Mouse (Mus musculus) heart, embryonic 10.5 days (tissue): ENCODE data around the gene Zan. TPM values are rescaled to one million over a fixed set of nuclear protein-coding genes. Genes with fewer than 3 reads are reported as not detected.

Experiments
- DNase-seq: peaks from one replicate; pipeline ENCODE4 v3.0.0-alpha.2; 2017; ENCODE audit warnings: low spot score
- H3K27ac ChIP-seq: fragments of 300-500 bp; sonication (generic); 2 replicates; pipeline ENCODE4 v1.5.1; 2016; ENCODE audit warnings: mild to moderate bottlenecking
- H3K27me3 ChIP-seq: fragments of 300-500 bp; sonication (generic); 2 replicates; pipeline ENCODE4 v1.6.1; 2016; ENCODE audit warnings: mild to moderate bottlenecking; ENCODE audit not compliant: poor library complexity, insufficient read depth, severe bottlenecking
- H3K36me3 ChIP-seq: fragments of 300-500 bp; sonication (generic); 2 replicates; pipeline ENCODE4 v1.6.1; 2016; ENCODE audit warnings: mild to moderate bottlenecking, moderate library complexity
- H3K4me1 ChIP-seq: fragments of 300-500 bp; sonication (generic); 2 replicates; pipeline ENCODE4 v1.6.1; 2016; ENCODE audit warnings: mild to moderate bottlenecking
- H3K4me3 ChIP-seq: fragments of 300-500 bp; sonication (generic); 2 replicates; pipeline ENCODE4 v1.5.1; 2016; ENCODE audit warnings: mild to moderate bottlenecking, moderate library complexity
- H3K9me3 ChIP-seq: fragments of 300-500 bp; sonication (generic); 2 replicates; pipeline ENCODE4 v1.6.1; 2016; ENCODE audit warnings: mild to moderate bottlenecking, moderate library complexity
- WGBS: fragments of 180-500 bp; shearing (Covaris S2); methylation state at CpG from one replicate; pipeline ENCODE4 v1.1.7; 2016; 5-methylcytosine and 5-hydroxymethylcytosine counted together
- polyA plus RNA-seq: library from polyadenylated mRNA; unstranded; fragments of >200 nt; fragmentation: Nextera tagmentation; extraction: Ambion mirVana; gene quantifications from 2 replicates; pipeline ENCODE4 v1.2.1, GENCODE M21; 2016

The Zan gene
- polyA plus RNA-seq, 1 experiment from 2014 or later, result 0.25 TPM

DNA sequence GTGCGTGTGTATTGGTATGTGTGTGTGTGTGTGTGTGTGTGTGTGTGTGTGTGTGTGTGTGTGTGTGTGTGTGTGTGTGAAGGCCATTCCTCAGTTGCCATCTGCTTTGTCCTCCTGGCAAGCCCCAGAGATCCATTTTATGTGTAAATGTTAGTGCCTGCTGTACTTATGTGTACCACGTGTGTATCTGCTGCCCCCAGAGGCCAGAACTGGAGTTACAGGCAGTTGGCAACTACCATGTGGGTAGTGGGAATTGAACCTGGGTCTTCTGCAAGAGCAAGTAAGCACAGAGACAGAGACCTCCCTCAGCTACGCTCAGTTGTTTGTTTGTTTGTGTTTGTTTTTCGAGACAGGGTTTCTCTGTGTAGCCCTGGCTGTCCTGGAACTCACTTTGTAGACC lies 95.7 kb downstream of the Zan start:
- H3K27ac ChIP-seq, result no peak overlapping the region
- H3K27me3 ChIP-seq, result no peaks in the 10 kb centered on the region
- WGBS, result 45% methylated on average over 4 of the region's 4 CpGs
- no peaks in the 10 kb centered on the region for H3K9me3 ChIP-seq
- H3K36me3 ChIP-seq, result no peaks in the 10 kb centered on the region
- H3K4me1 ChIP-seq, result peaks cover 15% of the 10 kb centered on the region
- no peak for DNase-seq
- no peak overlapping the region for H3K4me3 ChIP-seq

DNA sequence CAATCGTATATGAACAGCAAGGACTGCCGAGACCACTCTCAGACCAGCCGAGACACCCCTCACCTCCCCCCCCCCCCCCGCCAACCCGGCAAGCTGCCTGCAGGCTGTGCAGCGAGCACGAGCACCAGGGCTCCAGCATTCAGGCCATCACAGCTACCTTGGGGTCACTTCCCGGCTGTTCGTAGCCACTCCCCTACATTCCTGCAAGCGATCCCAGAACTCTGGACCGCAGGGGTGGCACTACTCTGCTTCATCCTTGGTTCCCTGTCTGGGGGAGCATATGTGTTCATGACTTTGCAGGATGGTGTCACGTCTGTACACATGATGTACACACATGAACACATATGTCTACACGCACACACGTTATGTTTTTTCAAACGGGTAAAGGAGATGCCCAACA lies 99.3 kb downstream of the Zan start:
- Histone ChIP-seq H3K4me1 (peaks cover 27% of the 10 kb centered on the region), H3K27me3 (no peaks in the 10 kb centered on the region), H3K27ac (no peak overlapping the region), H3K4me3 (peak overlapping the region; percentile 31), H3K9me3 (no peaks in the 10 kb centered on the region), H3K36me3 (peaks cover 33% of the 10 kb centered on the region)
- DNase-seq, result no peak
- 28% methylated on average over 11 of the region's 15 CpGs for WGBS

DNA sequence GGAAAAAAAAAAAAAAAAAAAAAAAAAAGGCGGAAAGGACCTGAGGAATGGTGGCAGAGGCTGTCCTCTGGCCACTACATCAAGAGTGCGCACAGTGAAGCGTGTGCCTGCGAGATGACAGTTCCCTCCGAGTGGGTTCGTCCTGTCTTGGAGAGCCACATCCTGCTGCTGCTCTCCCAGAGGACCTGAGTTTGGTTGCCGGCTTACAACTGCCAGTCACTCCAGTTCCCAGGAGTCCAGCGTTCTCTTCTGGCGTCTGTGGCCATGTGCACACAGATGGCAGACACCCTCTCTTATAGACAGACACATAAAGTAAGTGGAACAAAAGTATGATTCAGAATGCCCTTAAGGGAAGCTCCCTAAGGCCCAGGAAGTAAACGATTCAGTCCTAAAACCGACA lies 99.7 kb downstream of the Zan start:
- peaks cover 37% of the 10 kb centered on the region for H3K36me3 ChIP-seq
- peak overlapping the region; percentile 31 for H3K4me3 ChIP-seq
- no peaks in the 10 kb centered on the region for H3K27me3 ChIP-seq
- H3K4me1 ChIP-seq, result peaks cover 27% of the 10 kb centered on the region
- no peaks in the 10 kb centered on the region for H3K9me3 ChIP-seq
- WGBS, result 36% methylated on average over 11 of the region's 11 CpGs
- H3K27ac ChIP-seq, result no peak overlapping the region
- DNase-seq, result no peak

DNA sequence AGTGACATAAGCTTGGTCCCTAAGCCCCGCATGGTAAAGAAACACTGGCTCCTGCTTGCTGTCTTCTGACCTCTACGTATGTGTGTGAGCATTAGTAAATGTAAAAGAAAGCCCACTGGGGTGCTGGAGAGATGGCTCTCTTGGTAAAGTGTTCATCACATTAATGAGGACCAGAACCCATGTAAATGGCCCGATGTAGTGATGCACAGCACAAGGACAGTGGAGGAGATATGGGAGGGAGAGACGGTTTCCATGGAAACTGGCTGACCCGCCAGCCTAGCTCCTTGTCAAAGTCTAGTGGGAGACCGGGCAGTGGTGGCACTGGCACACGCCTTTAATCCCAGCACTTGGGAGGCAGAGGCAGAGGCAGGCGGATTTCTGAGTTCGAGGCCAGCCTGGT lies 100.1 kb downstream of the Zan start:
- WGBS, result 60% methylated on average over 9 of the region's 9 CpGs
- no peak overlapping the region for H3K4me3 ChIP-seq
- peaks cover 27% of the 10 kb centered on the region for H3K4me1 ChIP-seq
- no peaks in the 10 kb centered on the region for H3K9me3 ChIP-seq
- H3K36me3 ChIP-seq, result peaks cover 42% of the 10 kb centered on the region
- H3K27me3 ChIP-seq, result no peaks in the 10 kb centered on the region
- DNase-seq, result no peak
- H3K27ac ChIP-seq, result no peak overlapping the region

DNA sequence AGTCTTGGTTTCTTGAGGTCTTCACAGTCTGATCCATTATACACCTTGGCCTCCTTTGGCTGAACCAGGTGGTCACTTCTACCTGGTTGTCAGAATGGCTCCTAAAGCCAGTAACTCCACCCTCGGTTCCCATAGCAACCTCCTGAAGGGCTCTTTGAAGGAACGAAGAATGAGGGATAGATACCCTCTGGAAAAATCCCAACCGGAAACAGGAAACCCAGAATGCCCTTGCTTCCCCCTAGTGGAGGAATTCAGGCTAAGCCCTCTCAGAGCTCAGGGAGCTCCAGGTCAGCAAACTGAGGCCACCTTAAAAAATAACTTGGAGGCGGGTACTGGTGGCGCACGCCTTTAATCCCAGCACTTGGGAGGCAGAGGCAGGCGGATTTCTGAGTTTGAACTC lies 100.7 kb downstream of the Zan start:
- Histone ChIP-seq H3K9me3 (no peaks in the 10 kb centered on the region), H3K36me3 (peaks cover 47% of the 10 kb centered on the region), H3K27ac (no peak overlapping the region), H3K4me1 (peaks cover 27% of the 10 kb centered on the region), H3K4me3 (no peak overlapping the region), H3K27me3 (no peaks in the 10 kb centered on the region)
- no peak for DNase-seq
- WGBS, result 36% methylated on average over 7 of the region's 7 CpGs

DNA sequence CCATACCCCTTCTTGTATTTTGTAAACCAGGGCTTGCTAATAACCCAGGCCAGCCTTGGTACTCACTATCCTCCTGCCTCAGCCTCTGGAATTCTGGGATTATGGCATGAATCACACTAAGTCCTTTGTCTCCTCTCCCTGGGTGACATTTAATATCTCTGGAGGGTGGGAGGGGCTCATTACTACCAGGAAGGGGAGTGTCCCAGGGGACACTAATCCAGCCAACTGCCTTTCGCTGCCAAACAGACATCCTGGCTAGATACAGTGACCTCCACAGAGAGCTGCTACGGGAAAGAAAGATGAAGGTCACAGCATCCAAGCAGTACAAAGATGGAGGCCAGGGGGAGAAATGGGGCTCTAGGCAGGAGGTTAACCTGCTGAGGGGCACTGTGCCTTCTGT lies 101.2 kb downstream of the Zan start:
- Histone ChIP-seq H3K4me3 (no peak overlapping the region), H3K27ac (no peak overlapping the region; the same call in 1 of the 2 replicates)
- no peak for DNase-seq

DNA sequence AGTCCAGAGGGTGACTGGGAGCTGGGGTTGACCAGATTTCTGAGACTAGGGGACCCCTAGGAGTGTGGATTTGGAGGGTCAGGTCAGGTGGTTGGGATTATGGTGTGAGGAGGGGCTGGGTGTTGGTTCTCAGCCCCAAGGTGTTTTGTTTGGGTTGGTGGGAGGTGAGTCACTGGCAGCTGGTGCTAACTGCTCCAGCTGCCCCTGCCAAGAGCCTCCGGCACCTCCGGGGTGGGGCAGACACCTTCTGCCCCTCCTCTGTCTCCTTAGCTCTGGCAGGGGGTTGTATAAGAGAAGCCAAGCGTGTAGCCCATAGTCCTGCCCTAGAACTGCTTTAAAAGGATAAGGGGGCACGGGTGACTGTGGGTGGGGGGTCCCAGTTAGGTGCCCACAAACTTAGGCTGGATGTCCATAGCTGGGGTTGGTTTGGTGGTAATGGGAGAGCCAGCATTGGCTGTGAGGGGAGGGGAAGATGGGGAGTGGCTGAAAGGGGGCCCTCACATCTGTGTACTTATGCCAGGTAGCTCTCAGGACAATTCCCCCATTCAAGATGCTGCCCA lies 102.3 kb downstream of the Zan start:
- DNase-seq, result no peak
- H3K4me3 ChIP-seq, result no peak overlapping the region
- no peaks in the 10 kb centered on the region for H3K27me3 ChIP-seq
- peaks cover 63% of the 10 kb centered on the region for H3K36me3 ChIP-seq
- 76% methylated on average over 4 of the region's 4 CpGs for WGBS
- H3K9me3 ChIP-seq, result no peaks in the 10 kb centered on the region
- H3K4me1 ChIP-seq, result peaks cover 27% of the 10 kb centered on the region
- no peak overlapping the region for H3K27ac ChIP-seq

More for the DNA sequence above, 101.2 kb downstream of the Zan start:
- Histone ChIP-seq H3K4me1 (peaks cover 27% of the 10 kb centered on the region), H3K36me3 (peaks cover 53% of the 10 kb centered on the region), H3K9me3 (no peaks in the 10 kb centered on the region), H3K27me3 (no peaks in the 10 kb centered on the region)
- 36% methylated on average over 2 of the region's 2 CpGs for WGBS

DNA sequence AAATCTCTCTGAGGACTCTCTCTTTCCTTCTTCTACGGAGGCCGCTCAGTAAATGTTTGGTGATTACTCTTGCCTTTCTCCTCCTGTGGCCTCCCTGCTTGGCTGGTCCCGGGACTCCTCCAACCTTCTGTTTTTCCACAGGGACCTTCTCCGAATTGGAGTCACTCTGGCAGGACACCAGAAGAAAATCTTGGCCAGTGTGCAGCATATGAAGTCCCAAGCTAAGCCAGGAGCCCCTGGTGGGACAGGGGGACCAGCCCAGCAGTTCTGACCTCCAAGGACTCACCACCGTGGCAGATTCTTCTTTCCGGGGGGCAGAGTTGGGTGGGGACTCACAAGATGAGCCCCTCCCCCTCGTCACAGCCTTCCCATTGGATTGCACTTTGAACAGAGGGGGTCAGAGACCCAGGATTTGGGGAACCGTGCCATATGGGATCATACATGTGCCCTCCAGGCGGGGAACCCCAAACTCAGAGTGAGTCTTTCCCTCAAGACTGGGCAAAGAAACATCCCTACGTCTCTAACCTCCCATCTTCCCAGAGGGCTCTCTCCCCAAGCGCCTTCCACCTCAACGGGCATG lies 103.4 kb downstream of the Zan start:
- no peaks in the 10 kb centered on the region for H3K27me3 ChIP-seq
- no peak overlapping the region for H3K27ac ChIP-seq
- no peak overlapping the region for H3K4me3 ChIP-seq
- peaks cover 74% of the 10 kb centered on the region for H3K36me3 ChIP-seq
- peaks cover 22% of the 10 kb centered on the region; the same call in 1 of the 2 replicates for H3K4me1 ChIP-seq
- no peaks in the 10 kb centered on the region for H3K9me3 ChIP-seq
- WGBS, result 84% methylated on average over 12 of the region's 12 CpGs
- no peak for DNase-seq

DNA sequence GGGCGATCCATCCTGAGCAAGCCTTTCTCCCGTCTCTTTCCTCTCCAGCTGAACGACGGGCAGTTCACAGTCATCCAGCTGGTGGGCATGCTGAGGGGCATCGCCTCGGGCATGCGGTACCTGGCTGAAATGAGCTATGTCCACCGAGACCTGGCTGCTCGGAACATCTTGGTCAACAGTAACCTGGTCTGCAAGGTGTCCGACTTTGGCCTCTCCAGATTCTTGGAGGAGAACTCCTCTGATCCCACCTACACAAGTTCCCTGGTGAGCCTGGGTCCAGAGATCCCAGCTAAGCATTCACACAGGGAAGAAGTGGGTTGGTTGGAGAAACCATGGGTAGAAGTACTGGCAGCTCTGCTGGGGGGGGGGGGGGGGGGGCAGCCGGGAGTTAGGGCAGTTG lies 107.2 kb downstream of the Zan start:
- no peaks in the 10 kb centered on the region for H3K27me3 ChIP-seq
- WGBS, result 94% methylated on average over 10 of the region's 11 CpGs
- H3K4me1 ChIP-seq, result no peaks in the 10 kb centered on the region
- no peak overlapping the region for H3K4me3 ChIP-seq
- H3K27ac ChIP-seq, result no peak overlapping the region
- H3K9me3 ChIP-seq, result no peaks in the 10 kb centered on the region
- peaks cover 100% of the 10 kb centered on the region for H3K36me3 ChIP-seq
- no peak for DNase-seq

DNA sequence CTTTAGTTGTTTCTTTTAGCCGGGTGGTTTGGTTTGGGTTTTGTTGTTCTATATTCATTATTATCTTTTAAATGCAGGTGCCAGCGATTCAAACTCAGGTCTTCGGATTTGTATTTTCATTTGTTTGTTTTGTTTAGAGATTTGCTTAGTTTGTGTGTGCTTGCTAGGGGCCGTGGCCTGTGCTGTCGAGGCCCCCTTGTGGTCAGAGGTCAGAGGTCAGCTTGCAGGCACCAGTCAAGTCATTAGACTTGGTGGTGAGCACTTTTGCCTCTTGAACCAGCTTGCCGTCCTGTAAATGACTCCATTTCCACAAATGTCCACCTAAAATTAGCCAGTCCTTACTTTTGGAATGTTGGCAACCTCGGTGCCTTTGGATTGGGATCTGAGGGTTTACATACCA lies 118.5 kb downstream of the Zan start:
- no peak overlapping the region for H3K4me3 ChIP-seq
- no peaks in the 10 kb centered on the region for H3K27me3 ChIP-seq
- H3K36me3 ChIP-seq, result peaks cover 97% of the 10 kb centered on the region
- H3K9me3 ChIP-seq, result no peaks in the 10 kb centered on the region
- peaks cover 11% of the 10 kb centered on the region; the same call in 1 of the 2 replicates for H3K4me1 ChIP-seq
- DNase-seq, result no peak
- no peak overlapping the region for H3K27ac ChIP-seq
- 40% methylated on average over 7 of the region's 7 CpGs for WGBS

DNA sequence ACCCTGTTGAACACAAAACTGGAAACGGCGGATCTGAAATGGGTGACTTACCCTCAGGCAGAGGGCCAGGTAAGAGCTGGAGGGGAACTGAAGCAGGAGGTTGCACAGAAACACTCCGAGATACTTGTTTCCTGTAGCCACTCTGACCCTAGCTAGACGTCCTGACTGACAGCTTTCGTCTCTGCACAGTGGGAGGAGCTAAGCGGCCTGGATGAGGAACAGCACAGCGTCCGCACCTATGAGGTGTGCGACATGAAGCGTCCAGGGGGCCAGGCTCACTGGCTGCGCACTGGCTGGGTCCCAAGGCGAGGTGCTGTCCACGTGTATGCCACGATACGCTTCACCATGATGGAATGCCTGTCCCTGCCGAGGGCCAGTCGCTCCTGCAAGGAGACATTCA lies 122.8 kb downstream of the Zan start:
- no peaks in the 10 kb centered on the region for H3K27me3 ChIP-seq
- H3K27ac ChIP-seq, result no peak overlapping the region
- DNase-seq, result no peak
- peaks cover 65% of the 10 kb centered on the region for H3K36me3 ChIP-seq
- H3K4me3 ChIP-seq, result no peak overlapping the region
- peaks cover 35% of the 10 kb centered on the region for H3K4me1 ChIP-seq
- WGBS, result 80% methylated on average over 17 of the region's 17 CpGs
- H3K9me3 ChIP-seq, result no peaks in the 10 kb centered on the region

DNA sequence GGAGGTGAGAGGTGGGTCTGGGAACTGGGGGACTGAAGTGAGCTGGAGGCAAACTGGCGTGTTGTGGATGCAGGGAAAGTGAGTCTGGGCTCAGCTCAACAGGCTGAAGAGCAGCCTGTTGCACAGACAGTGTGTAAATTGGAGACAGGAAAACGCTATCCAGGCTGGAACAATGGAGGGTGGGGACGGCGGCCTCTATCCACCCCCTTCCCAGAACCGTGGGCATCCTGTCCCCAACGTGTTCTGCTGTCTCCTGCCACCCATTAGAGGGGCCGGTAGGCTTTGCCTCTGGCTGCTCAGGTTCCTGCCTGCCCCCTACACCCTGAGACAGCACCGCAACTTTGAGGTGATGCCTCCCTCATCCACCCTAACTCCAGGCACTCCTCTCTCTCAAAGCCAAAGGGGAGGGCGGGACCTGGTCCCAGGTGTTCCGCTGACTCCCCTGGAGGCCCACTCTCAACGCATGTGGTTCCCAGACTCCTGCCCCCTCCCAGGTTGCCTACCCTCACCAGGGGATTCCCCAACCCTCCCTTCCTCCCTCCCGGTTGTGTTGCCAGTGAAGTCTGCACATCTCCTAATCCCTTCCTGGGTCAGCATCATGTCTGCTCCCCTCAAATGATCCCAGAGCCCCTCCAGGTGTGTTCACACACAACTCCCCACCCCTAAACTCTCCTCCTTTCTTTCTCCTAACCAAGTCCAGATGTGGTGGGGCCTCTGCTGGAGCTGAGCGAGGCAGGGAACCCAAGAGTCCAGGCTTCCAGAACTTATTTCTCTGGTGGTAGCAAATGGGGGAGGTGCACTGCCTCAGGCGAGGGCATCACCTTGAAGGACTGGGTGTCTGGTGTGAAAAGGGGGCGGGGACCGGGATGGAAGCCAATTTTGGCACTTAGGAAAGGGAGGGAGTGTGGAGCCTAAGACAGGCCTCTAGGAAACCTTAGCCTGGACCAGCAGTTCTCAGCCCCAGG lies 124.6 kb downstream of the Zan start:
- Histone ChIP-seq H3K27ac (peak overlapping the region; percentile 99), H3K4me1 (peaks cover 52% of the 10 kb centered on the region), H3K4me3 (peak overlapping the region; percentile 93), H3K9me3 (no peaks in the 10 kb centered on the region), H3K27me3 (no peaks in the 10 kb centered on the region), H3K36me3 (peaks cover 47% of the 10 kb centered on the region)
- DNase-seq, result peak; percentile 76
- 12% methylated on average over 16 of the region's 16 CpGs for WGBS

DNA sequence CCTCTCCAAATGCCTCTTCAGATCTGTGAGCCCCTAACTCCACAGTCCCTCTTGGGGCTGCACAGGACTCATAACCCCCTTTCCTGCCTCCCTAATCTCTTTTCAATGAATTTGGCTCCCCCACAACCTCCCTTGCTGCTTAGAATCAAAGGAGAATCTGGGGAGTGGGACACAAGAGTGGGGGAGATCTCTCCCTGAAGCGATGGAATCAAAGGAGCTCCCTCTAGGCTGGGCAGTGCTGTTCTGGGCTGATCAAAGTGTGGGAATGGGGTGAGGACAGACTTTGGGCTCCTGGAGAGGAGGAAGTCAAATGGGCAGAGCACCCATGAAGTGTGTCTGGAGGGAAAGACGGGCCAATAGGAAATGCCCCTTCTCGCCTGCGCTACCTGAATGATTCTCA lies 125.5 kb downstream of the Zan start:
- peaks cover 39% of the 10 kb centered on the region for H3K36me3 ChIP-seq
- DNase-seq, result no peak
- 19% methylated on average over 4 of the region's 4 CpGs for WGBS
- H3K4me1 ChIP-seq, result peaks cover 60% of the 10 kb centered on the region
- H3K4me3 ChIP-seq, result peak overlapping the region; percentile 93
- H3K27me3 ChIP-seq, result no peaks in the 10 kb centered on the region
- no peaks in the 10 kb centered on the region for H3K9me3 ChIP-seq
- peak overlapping the region; percentile 99 for H3K27ac ChIP-seq
